Mouse (Mus musculus): ENCODE measurements at regions not wholly inside any gene's neighbourhood (a gene's known extent, or its start where the extent isn't known, plus 50 kb on each side); places are given as distances from the start of the nearest gene placed in this dataset.

GRCm38 (mm10) chr2:133458735-133459134 is 93.2 kb upstream of the Bmp2 start:
- no peak for TF ChIP-seq CTCF (IDR thresholded peaks at IDR 0.05; ENCODE audit: control insufficient read depth, insufficient read depth, insufficient read length)
- TF ChIP-seq MYOG (IDR thresholded peaks at IDR 0.05; ENCODE audit: control insufficient read depth, extremely low read depth, insufficient read length): no peak
